Mouse (Mus musculus): ENCODE data around the gene Kars.

GRCm38 (mm10) chr8:112045896-112046295 lies 34.8 kb upstream of the Kars start:
- peak; percentile 84 for TF ChIP-seq CTCF (IDR thresholded peaks at IDR 0.05; ENCODE audit: low read depth, low read length)
- TF ChIP-seq TAL1 (conservative IDR thresholded peaks at IDR 0.05; ENCODE audit: low read depth, low read length): no peak
